Mouse (Mus musculus): Measurements from ENCODE around the gene Cst13. TPM values are rescaled to one million over a fixed set of nuclear protein-coding genes. Genes with fewer than 3 reads are reported as not detected.
A peak's percentile ranks its signal among the peaks of the same experiment; 100 is the strongest.

Cst13 gene
- polyA plus RNA-seq, 1 experiment from 2014 or later: not detected

DNA sequence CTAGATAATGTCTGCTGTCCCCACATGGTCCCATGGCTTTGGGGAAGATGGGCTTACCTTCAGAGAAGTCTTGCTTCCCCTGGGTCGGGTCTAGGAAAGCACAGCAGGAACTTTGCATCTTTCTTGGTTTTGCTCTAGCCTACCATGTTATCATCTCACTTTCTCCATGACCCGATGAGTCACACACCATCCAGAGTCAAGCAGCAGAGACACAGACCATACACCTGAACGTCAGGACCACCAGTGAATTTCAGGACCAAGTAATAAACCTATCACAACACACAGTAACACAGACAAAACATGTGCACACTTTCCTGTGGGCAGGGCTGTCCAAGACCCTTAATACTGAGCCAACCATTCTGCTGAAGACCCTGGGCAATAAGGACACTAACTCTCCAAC lies 50.6 kb downstream of the Cst13 start:
- Histone ChIP-seq H3K9ac (ENCODE audit: low read length) (no peak overlapping the region), H3K36me3 (ENCODE audit: control insufficient read depth, insufficient read depth, low read length) (peaks cover 9% of the 10 kb centered on the region; the same call in 1 of the 2 replicates), H3K4me1 (ENCODE audit: control insufficient read depth, insufficient read depth, low read length) (peaks cover 25% of the 10 kb centered on the region), H3K27ac (ENCODE audit: low read length) (no peak overlapping the region), H3K9me3 (replicated peaks; ENCODE audit: control insufficient read depth, low read length) (no peaks in the 10 kb centered on the region), H3K27me3 (ENCODE audit: control insufficient read depth, insufficient read depth, low read length) (no peaks in the 10 kb centered on the region), H3K4me2 (ENCODE audit: low read depth, low read length) (no peak overlapping the region), H3K4me3 (replicated peaks; ENCODE audit: low read length) (no peak overlapping the region)
- WGBS: 92% methylated on average over 3 of the region's 3 CpGs
- no peak for ATAC-seq (ENCODE audit: insufficient read depth, low FRiP score)

DNA sequence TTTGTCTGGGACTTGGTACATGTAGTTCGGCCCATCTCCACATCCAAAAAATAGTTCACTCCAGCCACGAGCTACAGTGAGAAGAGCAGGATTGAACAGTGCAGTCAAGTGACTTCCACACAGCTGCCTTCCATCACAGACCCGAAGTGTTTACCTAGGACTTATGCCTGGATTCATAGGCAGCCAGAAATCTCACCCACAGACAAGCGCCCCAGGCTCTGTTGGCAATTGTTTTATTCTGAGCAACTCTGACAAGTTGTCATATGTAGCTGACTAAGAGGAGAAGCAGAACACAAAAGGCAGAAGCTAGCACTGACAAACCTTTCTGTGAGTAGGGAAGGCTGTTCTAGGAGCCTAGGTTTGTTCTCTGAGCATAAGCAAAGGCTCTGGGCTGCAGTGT lies 53.0 kb downstream of the Cst13 start:
- H3K9ac ChIP-seq (ENCODE audit: low read length): no peak overlapping the region
- 32% methylated on average over 4 of the region's 4 CpGs for WGBS
- H3K36me3 ChIP-seq (ENCODE audit: control insufficient read depth, insufficient read depth, low read length): peaks cover 9% of the 10 kb centered on the region; the same call in 1 of the 2 replicates
- H3K9me3 ChIP-seq (replicated peaks; ENCODE audit: control insufficient read depth, low read length): no peaks in the 10 kb centered on the region
- peaks cover 31% of the 10 kb centered on the region for H3K4me1 ChIP-seq (ENCODE audit: control insufficient read depth, insufficient read depth, low read length)
- ATAC-seq (ENCODE audit: insufficient read depth, low FRiP score): peak; percentile 64; the same call in 1 of the 2 replicates
- H3K27ac ChIP-seq (ENCODE audit: low read length): peak overlapping the region; percentile 98
- no peaks in the 10 kb centered on the region for H3K27me3 ChIP-seq (ENCODE audit: control insufficient read depth, insufficient read depth, low read length)
- peak overlapping the region; percentile 89; the same call in 1 of the 2 replicates for H3K4me3 ChIP-seq (replicated peaks; ENCODE audit: low read length)
- peak overlapping the region; percentile 71 for H3K4me2 ChIP-seq (ENCODE audit: low read depth, low read length)

DNA sequence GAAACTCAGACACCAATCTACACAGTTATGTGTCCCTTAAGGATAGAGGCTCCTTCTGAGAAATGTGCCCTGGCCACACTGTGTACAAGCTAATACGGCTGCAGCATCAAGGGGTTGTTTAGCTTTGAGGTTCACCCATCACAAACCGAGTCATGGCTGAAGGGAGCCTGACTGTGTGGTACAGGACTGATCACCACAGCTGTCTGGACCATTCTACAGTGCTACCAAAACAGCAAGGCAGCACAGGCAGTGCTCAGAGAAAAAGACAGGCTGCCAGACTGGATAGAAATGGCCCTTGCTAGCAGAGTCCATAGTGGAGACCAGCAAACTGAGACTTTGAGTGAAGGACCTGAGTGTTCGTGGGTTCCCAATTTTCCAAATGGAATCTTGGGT lies 54.3 kb downstream of the Cst13 start:
- ATAC-seq (ENCODE audit: insufficient read depth, low FRiP score): no peak
- peak overlapping the region; percentile 89 for H3K4me3 ChIP-seq (replicated peaks; ENCODE audit: low read length)
- no peaks in the 10 kb centered on the region for H3K27me3 ChIP-seq (ENCODE audit: control insufficient read depth, insufficient read depth, low read length)
- WGBS: 10% methylated on average over 3 of the region's 3 CpGs
- peaks cover 9% of the 10 kb centered on the region; the same call in 1 of the 2 replicates for H3K36me3 ChIP-seq (ENCODE audit: control insufficient read depth, insufficient read depth, low read length)
- peaks cover 31% of the 10 kb centered on the region for H3K4me1 ChIP-seq (ENCODE audit: control insufficient read depth, insufficient read depth, low read length)
- no peaks in the 10 kb centered on the region for H3K9me3 ChIP-seq (replicated peaks; ENCODE audit: control insufficient read depth, low read length)
- peak overlapping the region; percentile 95 for H3K9ac ChIP-seq (ENCODE audit: low read length)
- H3K27ac ChIP-seq (ENCODE audit: low read length): peak overlapping the region; percentile 98
- peak overlapping the region; percentile 71 for H3K4me2 ChIP-seq (ENCODE audit: low read depth, low read length)

DNA sequence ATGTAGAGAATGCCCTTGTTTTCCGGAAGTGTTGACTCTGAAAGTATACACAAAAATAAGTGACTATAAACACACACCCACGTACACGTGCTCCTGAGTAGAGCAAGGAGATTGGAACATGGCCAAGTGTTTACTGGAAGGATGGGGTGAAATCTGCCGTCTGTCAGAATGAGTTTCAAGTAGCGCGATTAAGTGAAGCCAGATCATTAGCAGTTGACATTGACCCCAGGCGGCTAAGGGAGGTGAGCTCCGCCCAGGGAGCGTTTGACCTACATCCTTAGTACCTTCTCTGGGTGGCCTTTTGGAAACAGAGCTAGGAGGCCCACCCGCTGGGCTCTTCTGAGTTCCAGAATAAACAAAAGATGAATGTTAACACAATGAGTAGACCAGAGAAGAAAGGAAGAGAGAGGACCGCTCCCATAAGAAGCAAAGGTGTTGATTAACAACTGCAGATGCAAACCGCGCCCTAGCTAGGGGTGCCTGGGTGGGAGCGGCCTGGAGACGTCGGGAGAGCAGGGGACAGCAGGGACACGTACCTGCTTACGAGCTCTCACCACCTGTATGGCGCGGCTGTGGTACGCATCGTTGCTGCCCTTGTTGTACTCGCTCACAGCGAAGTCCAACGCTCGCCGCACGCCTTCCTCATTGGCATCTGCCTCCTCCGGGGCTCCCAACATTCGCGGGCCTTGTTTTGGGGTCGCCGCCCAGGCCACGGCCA lies 54.9 kb downstream of the Cst13 start:
- WGBS: 0% methylated on average over 34 of the region's 34 CpGs
- Histone ChIP-seq H3K9me3 (replicated peaks; ENCODE audit: control insufficient read depth, low read length) (no peaks in the 10 kb centered on the region), H3K9ac (ENCODE audit: low read length) (peak overlapping the region; percentile 95), H3K4me2 (ENCODE audit: low read depth, low read length) (peak overlapping the region; percentile 71), H3K27me3 (ENCODE audit: control insufficient read depth, insufficient read depth, low read length) (no peaks in the 10 kb centered on the region), H3K4me1 (ENCODE audit: control insufficient read depth, insufficient read depth, low read length) (peaks cover 31% of the 10 kb centered on the region), H3K36me3 (ENCODE audit: control insufficient read depth, insufficient read depth, low read length) (peaks cover 9% of the 10 kb centered on the region; the same call in 1 of the 2 replicates), H3K4me3 (replicated peaks; ENCODE audit: low read length) (peak overlapping the region; percentile 89), H3K27ac (ENCODE audit: low read length) (peak overlapping the region; percentile 98)
- peak; percentile 46 for ATAC-seq (ENCODE audit: insufficient read depth, low FRiP score)

DNA sequence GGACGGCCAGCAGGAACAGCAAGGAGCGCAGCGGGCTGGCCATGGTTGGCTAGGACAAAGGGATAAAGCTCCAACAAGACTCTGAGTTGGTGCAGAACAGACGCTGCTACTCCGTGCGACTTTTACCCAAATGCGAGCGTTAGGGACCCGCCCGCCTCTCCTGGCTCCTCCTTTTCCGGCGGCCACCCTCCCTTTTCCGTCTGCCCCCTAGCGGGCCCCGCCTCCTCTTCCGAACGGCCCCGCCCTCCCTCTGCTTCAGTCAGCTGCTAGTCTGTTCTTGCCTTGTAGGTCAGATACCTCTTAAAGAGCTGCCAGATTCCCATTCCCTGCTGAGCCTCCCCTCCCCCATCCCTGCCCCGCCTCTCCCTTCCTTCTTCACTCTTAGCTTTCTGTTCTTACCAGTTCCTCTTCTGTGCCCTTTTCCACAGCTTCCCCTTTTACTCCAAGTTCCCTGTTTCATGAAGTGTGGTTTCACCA lies 55.5 kb downstream of the Cst13 start, which contains the start of gene Cst3:
Cst3 (minus strand) TSS at position 358 of the 477 bp plus-strand sequence.
- Histone ChIP-seq H3K4me1 (ENCODE audit: control insufficient read depth, insufficient read depth, low read length) (peaks cover 31% of the 10 kb centered on the region), H3K9me3 (replicated peaks; ENCODE audit: control insufficient read depth, low read length) (no peaks in the 10 kb centered on the region), H3K4me2 (ENCODE audit: low read depth, low read length) (peak within 1 kb of the TSS; percentile 71), H3K36me3 (ENCODE audit: control insufficient read depth, insufficient read depth, low read length) (peaks cover 9% of the 10 kb centered on the region; the same call in 1 of the 2 replicates), H3K27ac (ENCODE audit: low read length) (peak within 1 kb of the TSS; percentile 98), H3K27me3 (ENCODE audit: control insufficient read depth, insufficient read depth, low read length) (no peaks in the 10 kb centered on the region), H3K4me3 (replicated peaks; ENCODE audit: low read length) (peak within 1 kb of the TSS; percentile 89), H3K9ac (ENCODE audit: low read length) (peak within 1 kb of the TSS; percentile 95)
- WGBS: 0% methylated on average over 19 of the region's 19 CpGs
- peak; percentile 95 for ATAC-seq (ENCODE audit: insufficient read depth, low FRiP score)

DNA sequence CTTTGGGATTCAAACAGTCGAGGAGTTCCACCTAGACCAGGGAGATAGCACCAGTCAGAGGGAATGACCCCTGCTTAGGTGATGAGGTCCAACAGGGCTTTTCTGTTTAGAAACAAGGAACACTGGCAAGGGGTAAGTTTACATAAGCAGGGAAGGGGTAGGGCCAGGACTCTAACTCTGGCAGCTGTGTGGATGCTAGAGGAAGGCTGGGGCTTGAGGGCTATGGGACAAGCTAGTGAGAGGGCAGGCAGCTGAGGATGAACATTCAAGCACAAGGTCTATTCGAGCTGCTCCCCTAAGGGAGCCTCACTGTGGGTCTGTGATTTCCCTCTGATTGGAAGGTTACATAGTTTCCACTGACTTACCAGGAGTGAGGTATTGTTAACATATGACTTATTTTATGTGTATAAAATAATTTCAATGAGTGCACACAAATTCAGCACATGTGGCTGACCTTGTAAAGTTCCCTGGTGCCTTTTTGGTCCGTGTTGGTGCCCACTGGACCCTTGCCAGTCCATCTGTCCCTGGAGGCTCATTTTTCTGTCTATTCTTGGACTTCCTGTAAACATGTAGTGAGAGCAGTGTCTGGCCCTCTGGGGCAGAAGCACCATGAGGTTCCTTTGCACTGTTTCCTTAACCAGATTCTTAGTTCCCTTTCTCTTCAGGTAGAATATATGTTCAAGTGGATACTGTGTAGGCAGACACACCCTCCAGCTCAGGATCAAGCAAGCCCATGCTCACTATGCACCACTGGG lies 57.3 kb downstream of the Cst13 start:
- H3K36me3 ChIP-seq (ENCODE audit: control insufficient read depth, insufficient read depth, low read length): no peaks in the 10 kb centered on the region
- H3K4me3 ChIP-seq (replicated peaks; ENCODE audit: low read length): no peak overlapping the region
- no peak overlapping the region for H3K4me2 ChIP-seq (ENCODE audit: low read depth, low read length)
- H3K9ac ChIP-seq (ENCODE audit: low read length): no peak overlapping the region
- H3K4me1 ChIP-seq (ENCODE audit: control insufficient read depth, insufficient read depth, low read length): peaks cover 28% of the 10 kb centered on the region
- H3K27ac ChIP-seq (ENCODE audit: low read length): peak overlapping the region; percentile 38; the same call in 1 of the 2 replicates
- ATAC-seq (ENCODE audit: insufficient read depth, low FRiP score): no peak
- WGBS: 22% methylated on average over 3 of the region's 3 CpGs
- H3K27me3 ChIP-seq (ENCODE audit: control insufficient read depth, insufficient read depth, low read length): no peaks in the 10 kb centered on the region
- H3K9me3 ChIP-seq (replicated peaks; ENCODE audit: control insufficient read depth, low read length): no peaks in the 10 kb centered on the region

DNA sequence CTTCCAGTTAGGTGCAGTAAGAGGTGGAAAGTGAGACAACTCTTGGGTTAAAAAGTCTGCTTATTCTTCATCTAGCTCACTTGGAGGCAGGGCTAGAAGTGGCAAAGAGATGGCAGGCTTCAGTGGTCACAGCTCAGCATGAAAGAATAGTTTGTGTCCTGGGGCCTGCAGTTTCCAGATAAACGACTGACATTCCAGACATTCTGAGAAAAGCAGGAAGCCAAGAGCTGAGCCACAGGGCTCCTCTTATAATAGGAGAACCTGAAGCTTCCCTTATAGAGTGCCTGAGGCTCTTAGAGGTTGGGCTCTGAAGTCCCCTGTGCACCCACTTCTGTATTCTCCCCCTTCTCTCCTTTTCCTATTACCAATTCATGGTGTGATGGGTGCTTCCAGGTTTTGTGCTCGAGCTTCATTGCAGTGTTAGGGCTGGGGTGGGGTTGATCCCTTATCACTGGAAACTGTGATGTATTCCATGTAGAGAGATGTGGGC lies 58.8 kb downstream of the Cst13 start:
- no peaks in the 10 kb centered on the region for H3K9me3 ChIP-seq (replicated peaks; ENCODE audit: control insufficient read depth, low read length)
- WGBS: 11% methylated on average over 2 of the region's 2 CpGs
- peaks cover 14% of the 10 kb centered on the region for H3K4me1 ChIP-seq (ENCODE audit: control insufficient read depth, insufficient read depth, low read length)
- no peaks in the 10 kb centered on the region for H3K27me3 ChIP-seq (ENCODE audit: control insufficient read depth, insufficient read depth, low read length)
- ATAC-seq (ENCODE audit: insufficient read depth, low FRiP score): no peak
- H3K36me3 ChIP-seq (ENCODE audit: control insufficient read depth, insufficient read depth, low read length): no peaks in the 10 kb centered on the region
- no peak overlapping the region for H3K4me3 ChIP-seq (replicated peaks; ENCODE audit: low read length)
- H3K27ac ChIP-seq (ENCODE audit: low read length): no peak overlapping the region
- no peak overlapping the region for H3K9ac ChIP-seq (ENCODE audit: low read length)
- H3K4me2 ChIP-seq (ENCODE audit: low read depth, low read length): no peak overlapping the region

DNA sequence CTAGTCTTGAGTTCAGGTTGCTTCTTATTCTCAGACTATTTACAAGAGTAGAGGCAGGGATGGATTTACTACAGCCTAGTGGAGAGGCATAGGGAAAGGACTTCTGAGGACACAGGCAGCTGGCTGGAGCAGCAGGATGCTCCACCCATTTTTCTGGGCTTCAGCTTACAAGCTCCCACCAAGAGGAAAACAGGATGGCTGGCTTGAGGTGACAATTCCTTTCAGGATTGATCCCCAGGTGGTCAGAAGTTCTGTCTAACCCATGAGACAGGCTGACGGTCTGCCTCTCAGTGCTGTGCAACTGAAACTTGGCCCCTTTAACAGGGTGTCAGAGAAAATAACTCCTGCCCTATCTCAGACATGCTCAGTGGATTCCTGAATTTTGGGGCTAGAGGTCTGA lies 59.3 kb downstream of the Cst13 start:
- no peaks in the 10 kb centered on the region for H3K36me3 ChIP-seq (ENCODE audit: control insufficient read depth, insufficient read depth, low read length)
- H3K4me1 ChIP-seq (ENCODE audit: control insufficient read depth, insufficient read depth, low read length): peaks cover 9% of the 10 kb centered on the region
- WGBS: 82% methylated on average over 1 of the region's 1 CpGs
- no peak overlapping the region for H3K9ac ChIP-seq (ENCODE audit: low read length)
- ATAC-seq (ENCODE audit: insufficient read depth, low FRiP score): no peak
- no peaks in the 10 kb centered on the region for H3K9me3 ChIP-seq (replicated peaks; ENCODE audit: control insufficient read depth, low read length)
- H3K27me3 ChIP-seq (ENCODE audit: control insufficient read depth, insufficient read depth, low read length): no peaks in the 10 kb centered on the region
- no peak overlapping the region for H3K4me2 ChIP-seq (ENCODE audit: low read depth, low read length)
- no peak overlapping the region for H3K4me3 ChIP-seq (replicated peaks; ENCODE audit: low read length)
- H3K27ac ChIP-seq (ENCODE audit: low read length): no peak overlapping the region

Measured in stomach, embryonic 16.5 days (tissue).